Mouse (Mus musculus): Measurements from ENCODE around the gene Cep19. TPM values are rescaled to one million over a fixed set of nuclear protein-coding genes. Genes with fewer than 3 reads are reported as not detected.

Cep19 gene
- total and polyA plus RNA-seq, 3 experiments, result 7.1 to 8.7 TPM; not detected in 1

- Histone ChIP-seq H3K4me3 (ENCODE audit: control insufficient read depth in 1 of 2, insufficient read depth in 1 of 2, low read depth in 2 of 2, low read length in 2 of 2) (peak overlapping the region in 1 of 2 experiments; percentile 44; a peak in 2 of 4 replicates), H3K4me1 (ENCODE audit: control insufficient read depth in 1 of 2, insufficient read depth in 2 of 2, low read length in 2 of 2) (peaks cover 2 to 23% of the 10 kb centered on the region in 2 experiments), H3K9me3 (replicated peaks; ENCODE audit: insufficient read depth, low read length) (no peaks in the 10 kb centered on the region), H3K79me2 (ENCODE audit: control insufficient read depth, insufficient read depth, low read length, poor library complexity) (no peaks in the 10 kb centered on the region), H3K9ac (ENCODE audit: control insufficient read depth, low read depth, low read length, poor library complexity, severe bottlenecking) (no peak overlapping the region), H3K36me3 (ENCODE audit: control insufficient read depth in 1 of 2, insufficient read depth in 2 of 2, low read length in 2 of 2) (peaks cover 0 to 13% of the 10 kb centered on the region in 2 experiments; a peak in 2 of 4 replicates), H3K27me3 (ENCODE audit: control insufficient read depth in 1 of 2, insufficient read depth in 2 of 2, low read length in 2 of 2) (no peaks in the 10 kb centered on the region), H3K27ac (ENCODE audit: control insufficient read depth, low read depth, low read length) (no peak overlapping the region)
- TF ChIP-seq GATA1 (IDR thresholded peaks at IDR 0.05; ENCODE audit: low read depth, low read length) (peak; percentile 40; the same call in 1 of the 2 replicates), POLR2A (IDR thresholded peaks at IDR 0.05; ENCODE audit: control insufficient read depth in 1 of 2, insufficient read depth in 1 of 2, low read depth in 1 of 2, low read length in 2 of 2, poor library complexity in 1 of 2) (no peak), MXI1 (IDR thresholded peaks at IDR 0.05; ENCODE audit: low read depth, low read length) (peak; percentile 55), MAX (IDR thresholded peaks at IDR 0.05; ENCODE audit: low read length) (0 out of 2 replicates have a peak, but pooled peaks have one; percentile 21), SIN3A (IDR thresholded peaks at IDR 0.05; ENCODE audit: low read length) (peak; percentile 65; the same call in 1 of the 2 replicates), RCOR1 (IDR thresholded peaks at IDR 0.05; ENCODE audit: low read depth, low read length) (no peak), MYC (IDR thresholded peaks at IDR 0.05; ENCODE audit: low read depth, low read length) (0 out of 2 replicates have a peak, but pooled peaks have one; percentile 41), MEF2A (IDR thresholded peaks at IDR 0.05; ENCODE audit: extremely low read depth, insufficient replicate concordance, low read depth, low read length, poor library complexity, severe bottlenecking) (no peak), ETS1 (IDR thresholded peaks at IDR 0.05; ENCODE audit: low read depth, low read length) (peak; percentile 67)
- no peak for DNase-seq (ENCODE audit: low read depth, low spot score)
These were observed 16.6 kb downstream of the Cep19 start for GRCm38 (mm10) chr16:32116186-32116585.

- no peak overlapping the region for H3K9ac ChIP-seq (ENCODE audit: control insufficient read depth, low read depth, low read length, poor library complexity, severe bottlenecking)
- H3K4me3 ChIP-seq (ENCODE audit: control insufficient read depth in 1 of 2, insufficient read depth in 1 of 2, low read depth in 2 of 2, low read length in 2 of 2), result no peak overlapping the region
- peaks cover 0 to 4% of the 10 kb centered on the region in 2 experiments; a peak in 1 of 4 replicates for H3K36me3 ChIP-seq (ENCODE audit: control insufficient read depth in 1 of 2, insufficient read depth in 2 of 2, low read length in 2 of 2)
- H3K4me1 ChIP-seq (ENCODE audit: control insufficient read depth in 1 of 2, insufficient read depth in 2 of 2, low read length in 2 of 2), result peaks cover 2 to 8% of the 10 kb centered on the region in 2 experiments; a peak in 3 of 4 replicates
- no peaks in the 10 kb centered on the region for H3K9me3 ChIP-seq (replicated peaks; ENCODE audit: insufficient read depth, low read length)
- DNase-seq (ENCODE audit: low read depth, low spot score), result no peak
- no peak overlapping the region for H3K27ac ChIP-seq (ENCODE audit: control insufficient read depth, low read depth, low read length)
- TF ChIP-seq SMC3 (IDR thresholded peaks at IDR 0.05; ENCODE audit: low read depth, low read length), result no peak
- TF ChIP-seq CTCF (IDR thresholded peaks at IDR 0.05 in 2 of 3, conservative IDR thresholded peaks at IDR 0.05 in 1 of 3; ENCODE audit: control insufficient read depth in 1 of 3, insufficient read depth in 1 of 3, low read depth in 2 of 3, low read length in 3 of 3, poor library complexity in 1 of 3, severe bottlenecking in 1 of 3), result peak; percentile 19 to 40 (median 30); a peak in 5 of 6 replicates
- H3K79me2 ChIP-seq (ENCODE audit: control insufficient read depth, insufficient read depth, low read length, poor library complexity), result no peaks in the 10 kb centered on the region
- no peaks in the 10 kb centered on the region for H3K27me3 ChIP-seq (ENCODE audit: control insufficient read depth in 1 of 2, insufficient read depth in 2 of 2, low read length in 2 of 2)
These were observed 20.9 kb downstream of the Cep19 start for GRCm38 (mm10) chr16:32120454-32120853.

DNA sequence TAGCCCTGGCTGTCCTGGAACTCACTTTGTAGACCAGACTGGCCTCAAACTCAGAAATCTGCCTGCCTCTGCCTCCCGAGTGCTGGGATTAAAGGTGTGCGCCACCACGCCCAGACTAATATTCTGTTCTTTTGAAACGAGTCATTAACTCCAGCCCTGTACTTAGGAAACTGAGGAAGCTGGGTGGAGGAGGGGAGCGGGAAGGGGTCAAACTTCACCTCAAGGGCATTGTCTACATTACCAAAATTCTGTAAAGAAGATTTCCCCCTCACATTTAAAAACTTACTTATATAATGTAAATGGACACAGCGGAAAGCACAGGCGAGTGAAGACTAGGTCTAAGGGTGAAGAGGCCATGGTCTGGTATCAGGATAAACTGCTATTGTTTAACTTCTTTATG lies 24.4 kb downstream of the Cep19 start:
- H3K27me3 ChIP-seq (ENCODE audit: control insufficient read depth in 1 of 2, insufficient read depth in 2 of 2, low read length in 2 of 2), result no peaks in the 10 kb centered on the region
- 0 out of 4 replicates have a peak, but pooled peaks cover 0 to 3% of the 10 kb centered on the region in 2 experiments for H3K4me1 ChIP-seq (ENCODE audit: control insufficient read depth in 1 of 2, insufficient read depth in 2 of 2, low read length in 2 of 2)
- H3K27ac ChIP-seq (ENCODE audit: control insufficient read depth, low read depth, low read length), result no peak overlapping the region
- H3K4me3 ChIP-seq (ENCODE audit: control insufficient read depth in 1 of 2, insufficient read depth in 1 of 2, low read depth in 2 of 2, low read length in 2 of 2), result no peak overlapping the region
- H3K9me3 ChIP-seq (replicated peaks; ENCODE audit: insufficient read depth, low read length), result no peaks in the 10 kb centered on the region
- H3K79me2 ChIP-seq (ENCODE audit: control insufficient read depth, insufficient read depth, low read length, poor library complexity), result no peaks in the 10 kb centered on the region
- no peak for DNase-seq (ENCODE audit: low read depth, low spot score)
- no peaks in the 10 kb centered on the region; a peak in 1 of 4 replicates for H3K36me3 ChIP-seq (ENCODE audit: control insufficient read depth in 1 of 2, insufficient read depth in 2 of 2, low read length in 2 of 2)
- H3K9ac ChIP-seq (ENCODE audit: control insufficient read depth, low read depth, low read length, poor library complexity, severe bottlenecking), result no peak overlapping the region
- TF ChIP-seq SMC3 (IDR thresholded peaks at IDR 0.05; ENCODE audit: low read depth, low read length) (no peak), RAD21 (IDR thresholded peaks at IDR 0.05; ENCODE audit: low read depth, low read length) (no peak), UBTF (IDR thresholded peaks at IDR 0.05; ENCODE audit: borderline replicate concordance, insufficient read depth, low read depth, low read length) (no peak), CHD2 (IDR thresholded peaks at IDR 0.05; ENCODE audit: low read length) (no peak), MAX (IDR thresholded peaks at IDR 0.05; ENCODE audit: low read length) (no peak), E2F4 (IDR thresholded peaks at IDR 0.05; ENCODE audit: borderline replicate concordance, low read depth, low read length) (no peak), KAT2A (conservative IDR thresholded peaks at IDR 0.05; ENCODE audit: low read depth, low read length) (no peak), NRF1 (IDR thresholded peaks at IDR 0.05; ENCODE audit: insufficient read depth, low read depth, low read length, poor library complexity, severe bottlenecking) (no peak), ZC3H11A (IDR thresholded peaks at IDR 0.05; ENCODE audit: low read depth, low read length) (no peak), POLR2AphosphoS5 (IDR thresholded peaks at IDR 0.05; ENCODE audit: borderline replicate concordance, low read depth, low read length) (no peak), USF1 (IDR thresholded peaks at IDR 0.05; ENCODE audit: low read depth, low read length) (no peak), MAZ (IDR thresholded peaks at IDR 0.05; ENCODE audit: low read depth, low read length) (no peak), NELFE (IDR thresholded peaks at IDR 0.05; ENCODE audit: low read depth, low read length) (no peak), GABPA (IDR thresholded peaks at IDR 0.05; ENCODE audit: low read depth, low read length) (no peak), MAFK (IDR thresholded peaks at IDR 0.05; ENCODE audit: borderline replicate concordance, low read depth, low read length) (no peak), ETS1 (IDR thresholded peaks at IDR 0.05; ENCODE audit: low read depth, low read length) (no peak), POLR2A (IDR thresholded peaks at IDR 0.05; ENCODE audit: control insufficient read depth in 1 of 2, insufficient read depth in 1 of 2, low read depth in 1 of 2, low read length in 2 of 2, poor library complexity in 1 of 2) (no peak), HCFC1 (IDR thresholded peaks at IDR 0.05; ENCODE audit: low read depth, low read length) (no peak)
